Mouse (Mus musculus) C2C12 (cell line): ENCODE data around the gene Adra2c.

Source experiments
- CEBPB ChIP-seq: IDR thresholded peaks from one replicate; pipeline ENCODE4 v1.6.1; 2011; ENCODE audit warnings: low read depth, mild to moderate bottlenecking, control low read depth, moderate library complexity
- CTCF ChIP-seq: IDR thresholded peaks from one replicate; pipeline ENCODE4 v1.5.1; 2011; ENCODE audit not compliant: control insufficient read depth, insufficient read depth, insufficient read length
- FOSL1 ChIP-seq: IDR thresholded peaks from one replicate; pipeline ENCODE4 v1.8.0; 2011; ENCODE audit warnings: mild to moderate bottlenecking, low read length; ENCODE audit not compliant: poor library complexity, insufficient read depth, severe bottlenecking
- MAX ChIP-seq: IDR thresholded peaks from one replicate; pipeline ENCODE4 v1.6.1; 2011; ENCODE audit warnings: mild to moderate bottlenecking, control low read depth
- MYOD1 ChIP-seq: IDR thresholded peaks from one replicate; pipeline ENCODE4 v1.6.1; 2011; ENCODE audit warnings: low read depth; ENCODE audit not compliant: control insufficient read depth, insufficient read length
- USF1 ChIP-seq: IDR thresholded peaks from one replicate; pipeline ENCODE4 v1.6.1; 2011; ENCODE audit warnings: low read depth, mild to moderate bottlenecking, control low read depth, moderate library complexity

DNA sequence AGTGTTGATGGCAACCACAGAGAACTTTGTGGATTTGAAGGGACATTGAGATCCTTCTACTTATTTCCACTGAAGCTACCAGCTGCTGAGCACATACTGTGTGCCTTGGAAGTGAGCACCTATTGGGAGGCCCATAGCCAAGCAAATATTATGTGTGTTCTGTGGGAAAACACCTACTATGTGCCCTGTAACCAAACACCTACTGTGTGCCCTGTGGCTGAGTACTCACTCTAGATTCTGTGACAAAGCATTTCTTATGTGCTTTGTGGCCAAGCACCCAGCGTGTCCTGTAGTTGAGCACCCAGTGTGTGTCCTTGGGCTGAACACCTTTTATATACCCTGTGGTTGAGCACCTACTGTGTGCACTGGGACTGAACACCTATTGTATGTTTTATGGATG, 28.6 kb downstream of the Adra2c start:
- TF ChIP-seq CTCF (no peak), MAX (no peak), USF1 (no peak), FOSL1 (no peak), CEBPB (no peak), MYOD1 (no peak)
